Mouse (Mus musculus): Measurements from ENCODE around the gene Lrrc20.

Lrrc20 gene

DNA sequence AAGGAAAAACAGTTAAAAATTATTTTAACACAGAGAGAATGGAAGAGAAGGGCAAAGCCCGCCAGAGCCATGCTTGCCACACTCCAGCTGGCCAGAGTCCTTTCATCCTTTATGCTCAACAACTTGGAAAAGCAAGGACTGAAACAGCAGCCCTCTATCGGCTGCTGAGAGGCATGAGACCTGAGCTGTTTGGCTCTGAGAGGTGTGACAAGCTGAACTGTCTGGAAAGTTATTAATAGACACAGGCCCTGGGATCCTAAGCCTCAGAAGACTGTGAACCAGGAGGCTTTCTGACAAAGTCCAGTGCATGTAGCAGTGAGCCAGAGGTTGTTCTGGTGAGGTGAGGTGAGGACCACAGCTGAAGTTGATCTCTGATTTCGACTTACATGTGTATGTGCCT lies 2.0 kb upstream of the Lrrc20 start:
- no peak for DNase-seq (ENCODE audit: low read depth, low spot score)

GRCm38 (mm10) chr10:61474344-61474743 lies 1.3 kb upstream of the Lrrc20 start:
- no peak for DNase-seq (ENCODE audit: low read depth, low spot score)

GRCm38 (mm10) chr10:61476440-61477165 lies 1.0 kb downstream of the Lrrc20 start:
- DNase-seq (ENCODE audit: low read depth, low spot score), result no peak

- DNase-seq (ENCODE audit: low read depth, low spot score), result no peak
Observed at GRCm38 (mm10) chr10:61479461-61479860, 3.9 kb downstream of the Lrrc20 start.

- DNase-seq (ENCODE audit: low read depth, low spot score), result no peak
Observed at GRCm38 (mm10) chr10:61479927-61480326, 4.3 kb downstream of the Lrrc20 start.

- no peak for DNase-seq (ENCODE audit: low read depth, low spot score)
Observed at GRCm38 (mm10) chr10:61480488-61480887, 4.9 kb downstream of the Lrrc20 start.

DNA sequence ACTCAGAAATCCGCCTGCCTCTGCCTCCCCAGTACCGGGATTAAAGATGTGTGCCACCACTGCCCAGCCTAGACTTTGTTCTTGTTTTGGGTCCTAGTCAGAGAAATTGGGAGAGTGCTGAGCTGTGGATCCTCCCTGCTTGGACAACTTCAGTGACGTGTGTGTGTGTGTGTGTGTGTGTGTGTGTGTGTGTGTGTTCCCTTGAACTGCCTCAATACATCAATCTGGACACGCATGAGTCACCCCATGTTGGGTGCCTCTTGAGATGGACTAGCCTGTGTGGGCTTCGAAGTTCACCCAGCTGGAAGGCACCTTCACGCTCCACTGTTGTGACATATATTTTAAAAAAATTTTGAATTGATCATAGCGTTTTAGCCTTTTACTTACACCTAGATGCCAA lies 7.2 kb downstream of the Lrrc20 start:
- DNase-seq (ENCODE audit: low read depth, low spot score), result no peak

GRCm38 (mm10) chr10:61484801-61485200 lies 9.2 kb downstream of the Lrrc20 start:
- no peak for DNase-seq (ENCODE audit: low read depth, low spot score)

- DNase-seq (ENCODE audit: low read depth, low spot score), result no peak
Observed at GRCm38 (mm10) chr10:61486551-61487339, 11.1 kb downstream of the Lrrc20 start.

DNA sequence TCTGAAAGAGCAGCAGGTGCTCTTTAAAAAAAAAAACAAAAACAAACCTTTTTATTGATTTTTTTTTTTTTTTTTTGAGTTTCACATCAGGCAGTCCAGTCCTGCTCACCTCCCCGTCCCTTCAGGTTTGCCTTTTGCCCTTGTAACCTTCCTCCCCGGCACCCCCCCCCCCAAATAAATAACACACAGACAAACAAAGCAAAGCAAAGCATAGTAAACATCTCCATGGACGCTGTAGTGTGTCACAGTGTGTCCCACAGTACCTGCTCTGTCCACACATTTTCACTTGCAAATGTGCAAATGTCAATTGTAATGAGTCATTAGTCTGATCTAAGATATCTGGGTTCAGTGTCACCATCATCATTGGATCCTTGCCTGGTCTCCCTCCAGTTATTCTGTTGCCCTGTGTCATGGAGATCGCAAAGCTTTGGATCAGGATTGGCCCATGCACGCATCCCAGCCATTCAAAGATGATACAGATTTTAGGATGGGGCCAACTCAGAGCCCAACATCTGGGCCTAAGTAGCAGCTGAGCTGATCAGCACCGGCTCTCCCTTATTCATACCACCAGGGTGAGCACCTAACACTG lies 13.0 kb downstream of the Lrrc20 start:
- DNase-seq (ENCODE audit: low read depth, low spot score), result no peak

GRCm38 (mm10) chr10:61491573-61491972 lies 16.0 kb downstream of the Lrrc20 start:
- no peak for DNase-seq (ENCODE audit: low read depth, low spot score)

DNA sequence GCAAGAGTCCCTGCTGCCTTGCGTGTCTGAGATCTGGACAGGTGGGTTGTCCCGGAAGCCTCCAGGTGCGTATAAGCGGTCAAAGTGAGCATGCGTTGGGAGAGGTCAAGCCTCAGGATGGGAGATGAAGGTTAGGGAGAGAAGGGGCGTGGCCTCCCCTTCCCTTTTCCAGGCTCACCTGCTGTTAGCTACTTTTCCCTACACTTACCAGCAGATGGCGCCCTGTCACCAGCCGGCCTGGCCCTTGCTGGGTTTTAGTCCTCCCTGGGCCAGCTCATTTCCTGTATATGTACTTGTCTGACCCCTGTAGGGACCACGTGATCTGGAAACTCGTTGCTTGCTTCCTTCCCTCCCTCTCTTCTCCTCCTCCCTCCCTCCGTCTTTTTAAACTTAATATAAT lies 16.4 kb downstream of the Lrrc20 start:
- DNase-seq (ENCODE audit: low read depth, low spot score), result peak; percentile 95

DNA sequence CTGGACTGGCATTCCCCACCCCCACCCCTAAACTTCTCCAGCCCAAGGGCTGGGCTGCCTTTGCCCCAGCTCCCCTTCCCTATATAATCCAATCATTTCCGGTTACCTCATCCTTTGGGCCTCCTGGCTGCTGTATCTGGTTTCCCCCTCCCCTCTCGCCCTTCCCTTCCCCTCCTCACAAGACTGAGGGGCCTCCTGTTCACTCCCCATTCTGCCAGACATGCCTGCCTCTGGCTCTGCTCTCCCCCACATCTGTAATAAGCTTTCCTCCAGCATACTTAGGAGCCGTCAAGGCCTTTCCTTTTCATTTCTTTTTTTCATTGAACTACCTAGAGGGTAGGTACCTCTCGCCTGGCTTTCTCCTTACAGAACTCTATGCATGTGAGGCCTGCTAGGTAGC lies 19.9 kb downstream of the Lrrc20 start:
- DNase-seq (ENCODE audit: low read depth, low spot score), result no peak

DNA sequence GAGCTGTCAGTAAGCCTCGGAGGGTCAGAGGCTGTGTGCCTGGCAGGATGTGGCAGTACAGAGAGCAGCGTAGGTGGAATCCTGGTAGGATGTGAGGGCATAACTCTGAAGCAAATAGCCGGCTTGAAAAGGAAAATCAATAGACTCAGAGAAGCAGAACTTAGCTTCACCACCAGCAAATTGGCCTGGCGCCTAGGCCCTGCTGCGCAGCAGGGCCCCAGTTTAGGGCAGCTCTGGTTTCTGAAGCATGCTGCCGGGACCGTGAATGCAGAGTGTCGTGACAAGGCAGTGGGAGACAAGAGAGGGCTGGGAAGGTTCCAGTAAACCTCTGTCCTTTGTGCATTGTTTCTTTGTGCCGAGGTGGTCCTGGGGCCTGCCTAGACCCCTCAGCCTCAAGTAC lies 20.6 kb downstream of the Lrrc20 start:
- no peak for DNase-seq (ENCODE audit: low read depth, low spot score)

DNA sequence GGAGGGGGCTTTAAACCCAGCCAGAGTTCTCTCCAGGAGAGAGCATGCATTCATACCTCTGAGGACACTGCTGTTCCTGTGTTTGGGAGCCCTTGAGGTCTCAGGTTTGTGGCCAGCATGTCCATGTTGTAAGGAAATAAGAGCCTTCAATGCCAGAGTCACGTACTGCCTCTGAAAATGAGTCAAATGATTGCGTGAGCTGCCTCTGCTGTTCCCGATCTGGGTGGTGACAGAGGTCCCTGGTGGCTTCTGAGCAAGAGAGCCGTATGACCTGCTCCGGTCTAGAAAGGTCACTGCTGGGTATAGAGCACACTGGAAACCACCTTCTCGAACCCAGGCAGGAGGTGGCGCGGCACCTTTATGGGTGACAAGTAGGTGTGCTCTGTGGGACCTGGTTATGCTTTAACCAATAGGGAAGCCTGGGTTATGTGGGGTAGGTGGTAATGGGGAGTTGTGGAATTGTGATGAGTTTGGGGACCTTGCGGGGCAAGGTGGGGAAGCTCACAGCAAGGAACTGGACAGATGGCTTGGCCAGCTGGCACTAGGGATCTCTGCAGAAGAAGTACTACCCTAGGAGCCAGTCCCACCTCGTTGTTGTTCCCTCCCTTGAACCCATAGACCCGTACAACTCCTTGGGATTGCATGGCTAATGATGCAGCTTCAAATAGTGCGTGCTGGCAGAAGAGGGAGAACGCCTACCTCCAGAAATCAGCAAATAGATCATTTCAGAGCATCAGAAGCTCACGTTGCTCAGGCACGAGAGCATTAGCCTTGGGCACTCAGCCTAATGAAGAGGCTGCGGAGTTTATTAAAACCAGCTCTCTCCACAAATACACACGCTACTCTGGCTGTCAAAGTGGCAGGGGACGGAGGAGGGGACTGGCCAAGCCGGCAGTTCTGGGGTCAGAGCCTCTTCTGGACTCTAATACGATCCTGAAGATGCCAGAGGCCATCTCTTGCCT lies 24.2 kb downstream of the Lrrc20 start:
- no peak for DNase-seq (ENCODE audit: low read depth, low spot score)

GRCm38 (mm10) chr10:61500756-61501155 lies 25.2 kb downstream of the Lrrc20 start:
- no peak for DNase-seq (ENCODE audit: low read depth, low spot score)

DNA sequence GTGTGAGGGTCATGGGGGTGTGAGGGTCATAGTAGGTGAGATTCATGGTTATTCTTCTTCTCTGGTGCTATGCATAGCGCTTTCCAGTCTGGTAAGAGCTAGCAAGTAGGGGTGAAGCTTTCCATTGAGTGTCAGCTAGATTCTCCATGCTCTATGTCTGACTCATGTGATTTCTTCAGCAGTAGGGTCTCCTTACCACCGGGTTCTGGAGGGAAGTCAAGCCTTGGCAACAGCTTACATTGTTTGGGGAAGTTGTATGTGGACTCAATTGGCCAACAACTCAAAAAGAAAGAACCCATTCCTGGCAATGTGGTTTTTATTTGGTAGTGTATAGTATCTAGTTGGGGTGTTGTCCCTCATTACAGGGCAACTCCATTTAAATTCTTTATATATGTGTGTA lies 28.5 kb downstream of the Lrrc20 start:
- DNase-seq (ENCODE audit: low read depth, low spot score), result no peak

- no peak for DNase-seq (ENCODE audit: low read depth, low spot score)
Observed at GRCm38 (mm10) chr10:61506381-61507200, 31.0 kb downstream of the Lrrc20 start.

- no peak for DNase-seq (ENCODE audit: low read depth, low spot score)
Observed at GRCm38 (mm10) chr10:61509873-61510272, 34.3 kb downstream of the Lrrc20 start.

DNA sequence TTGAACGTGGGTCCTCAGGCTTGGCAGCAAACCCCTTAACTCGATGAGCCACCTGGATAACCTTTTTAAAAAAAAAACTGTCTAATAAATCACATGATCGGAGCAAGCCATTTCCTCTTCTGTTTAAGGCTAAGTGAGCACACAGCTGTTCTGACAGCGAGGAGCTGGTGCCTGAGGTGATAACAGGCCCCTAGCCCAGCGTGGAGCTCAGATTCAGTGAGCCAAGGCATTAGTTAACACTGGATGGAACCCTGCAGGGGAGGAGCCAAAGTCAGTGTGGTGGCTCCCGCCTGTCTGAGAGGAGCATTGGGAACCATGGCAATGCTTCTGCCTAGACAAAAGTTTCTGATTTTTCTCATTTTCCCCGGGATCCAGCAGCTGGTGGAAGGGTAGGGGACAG lies 35.2 kb downstream of the Lrrc20 start:
- DNase-seq (ENCODE audit: low read depth, low spot score), result peak; percentile 45
